Mouse (Mus musculus) E14TG2a.4 (cell line): Measurements from ENCODE around the gene Fth1.
A peak's percentile ranks its signal among the peaks of the same experiment; 100 is the strongest.

Source experiments
- H3K27me3 ChIP-seq: 2 replicates; pipeline ENCODE4 v1.6.1; 2014; ENCODE audit warnings: low read length, control low read depth; ENCODE audit not compliant: insufficient read depth
- H3K36me3 ChIP-seq: 2 replicates; pipeline ENCODE4 v1.6.1; 2014; ENCODE audit warnings: low read length, control low read depth; ENCODE audit not compliant: insufficient read depth
- H3K4me1 ChIP-seq: replicated peaks from 2 replicates; pipeline ENCODE4 v1.6.1; 2014; ENCODE audit warnings: low read depth, low read length, control low read depth
- H3K4me3 ChIP-seq: replicated peaks from 2 replicates; pipeline ENCODE4 v1.5.1; 2014; ENCODE audit warnings: mild to moderate bottlenecking, low read length
- H3K9me3 ChIP-seq: 2 replicates; pipeline ENCODE4 v1.6.1; 2014; ENCODE audit warnings: low read length, control low read depth
- CTCF ChIP-seq: conservative IDR thresholded peaks from 2 replicates; pipeline ENCODE4 v1.5.1; 2014; ENCODE audit warnings: low read length
- NANOG ChIP-seq: IDR thresholded peaks from 2 replicates; pipeline ENCODE4 v1.6.1; 2014; ENCODE audit warnings: borderline replicate concordance, low read length, mixed read lengths
- POU5F1 ChIP-seq: IDR thresholded peaks from 2 replicates; pipeline ENCODE4 v1.6.1; 2014; ENCODE audit warnings: low read length, borderline replicate concordance

The Fth1 gene

DNA sequence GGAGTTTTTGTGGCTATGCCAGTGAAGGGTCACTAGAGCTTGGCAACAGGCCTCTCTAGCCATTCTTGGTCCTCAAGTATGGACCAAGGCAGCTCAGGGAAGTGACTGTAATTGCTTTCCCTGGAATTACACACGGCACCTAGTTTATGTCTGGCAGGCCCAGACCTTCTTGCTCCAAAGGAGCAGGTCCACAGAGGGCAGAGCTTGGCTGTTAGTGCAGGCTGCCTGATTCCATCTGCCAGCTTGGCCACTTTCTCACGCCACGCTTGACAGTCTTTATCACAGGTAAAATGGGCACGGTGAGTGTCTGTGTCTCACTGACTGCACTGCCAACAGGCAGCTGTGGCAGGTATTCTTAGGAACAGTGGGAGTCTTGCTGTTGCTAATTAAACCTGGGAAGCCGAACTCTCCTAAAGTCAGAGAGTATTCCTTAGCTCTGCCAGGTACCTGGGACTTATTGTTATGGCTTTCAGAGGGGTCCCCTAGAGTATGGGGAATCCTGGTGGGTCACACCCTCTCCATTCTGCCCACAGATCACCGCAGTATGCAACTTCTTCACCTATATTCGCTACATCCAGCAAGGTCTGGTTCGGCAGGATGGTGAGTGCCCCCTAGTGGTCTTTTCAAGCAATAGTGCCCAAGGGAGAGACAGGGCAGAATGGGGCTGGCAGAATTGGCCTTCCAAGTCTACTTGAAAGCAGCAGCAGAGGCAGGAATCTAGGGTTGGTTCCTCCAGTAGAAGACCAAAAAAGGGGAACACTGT, 53.0 kb downstream of the Fth1 start:
- Histone ChIP-seq H3K27me3 (peaks cover 25% of the 10 kb centered on the region), H3K4me1 (peaks cover 5% of the 10 kb centered on the region; the same call in 1 of the 2 replicates), H3K4me3 (no peak overlapping the region), H3K9me3 (no peaks in the 10 kb centered on the region), H3K36me3 (peaks cover 22% of the 10 kb centered on the region; the same call in 1 of the 2 replicates)
- TF ChIP-seq POU5F1 (no peak), CTCF (peak; percentile 92)

GRCm38 (mm10) chr19:10034356-10034755, 54.0 kb downstream of the Fth1 start:
- Histone ChIP-seq H3K9me3 (no peaks in the 10 kb centered on the region), H3K4me3 (no peak overlapping the region), H3K36me3 (peaks cover 21% of the 10 kb centered on the region; the same call in 1 of the 2 replicates), H3K27me3 (peaks cover 32% of the 10 kb centered on the region), H3K4me1 (peaks cover 6% of the 10 kb centered on the region)
- TF ChIP-seq NANOG (no peak), CTCF (no peak), POU5F1 (no peak)
